Mouse (Mus musculus): ENCODE measurements at regions not wholly inside any gene's neighbourhood (a gene's known extent, or its start where the extent isn't known, plus 50 kb on each side); places are given as distances from the start of the nearest gene placed in this dataset.

- no peak overlapping the region for H3K4me3 ChIP-seq (ENCODE audit: low read depth, low read length)
- H3K27ac ChIP-seq (ENCODE audit: low read depth, low read length), result no peak overlapping the region
- no peaks in the 10 kb centered on the region for H3K36me3 ChIP-seq (ENCODE audit: control insufficient read depth, insufficient read depth, low read length)
- WGBS, result 42% methylated on average over 7 of the region's 7 CpGs
- H3K27me3 ChIP-seq (ENCODE audit: control insufficient read depth, insufficient read depth, low read length), result no peaks in the 10 kb centered on the region
- no peak overlapping the region for H3K4me2 ChIP-seq (ENCODE audit: low read depth, low read length)
- no peak for ATAC-seq (ENCODE audit: low read depth)
- no peaks in the 10 kb centered on the region for H3K4me1 ChIP-seq (ENCODE audit: control insufficient read depth, insufficient read depth, low read length)
- H3K9me3 ChIP-seq (ENCODE audit: control insufficient read depth, low read length), result no peaks in the 10 kb centered on the region
- H3K9ac ChIP-seq (replicated peaks; ENCODE audit: low read depth, low read length), result no peak overlapping the region
Measured at GRCm38 (mm10) chr10:15791473-15792269, 1073.7 kb upstream of the Gje1 start.

- Histone ChIP-seq H3K9me3 (ENCODE audit: control insufficient read depth, low read length) (no peaks in the 10 kb centered on the region), H3K36me3 (ENCODE audit: control insufficient read depth, insufficient read depth, low read length) (no peaks in the 10 kb centered on the region), H3K4me3 (ENCODE audit: low read depth, low read length) (no peak overlapping the region), H3K27ac (ENCODE audit: low read depth, low read length) (peak overlapping the region; percentile 24; the same call in 1 of the 2 replicates), H3K27me3 (ENCODE audit: control insufficient read depth, insufficient read depth, low read length) (no peaks in the 10 kb centered on the region), H3K4me2 (ENCODE audit: low read depth, low read length) (0 out of 2 replicates have a peak overlapping the region, but pooled peaks have one; percentile 21), H3K4me1 (ENCODE audit: control insufficient read depth, insufficient read depth, low read length) (no peaks in the 10 kb centered on the region), H3K9ac (replicated peaks; ENCODE audit: low read depth, low read length) (no peak overlapping the region)
- peak; percentile 69; the same call in 1 of the 2 replicates for ATAC-seq (ENCODE audit: low read depth)
- 59% methylated on average over 6 of the region's 6 CpGs for WGBS
Measured at GRCm38 (mm10) chr10:15759983-15760723, 1042.1 kb upstream of the Gje1 start.

GRCm38 (mm10) chr10:15759576-15759975 is 1041.6 kb upstream of the Gje1 start:
- no peaks in the 10 kb centered on the region for H3K4me1 ChIP-seq (ENCODE audit: control insufficient read depth, insufficient read depth, low read length)
- H3K27me3 ChIP-seq (ENCODE audit: control insufficient read depth, insufficient read depth, low read length), result no peaks in the 10 kb centered on the region
- 53% methylated on average over 3 of the region's 3 CpGs for whole genome bisulfite sequencing
- H3K36me3 ChIP-seq (ENCODE audit: control insufficient read depth, insufficient read depth, low read length), result no peaks in the 10 kb centered on the region
- ATAC-seq (ENCODE audit: low read depth), result no peak; the same call in 1 of the 2 replicates
- no peak overlapping the region for H3K9ac ChIP-seq (replicated peaks; ENCODE audit: low read depth, low read length)
- H3K4me3 ChIP-seq (ENCODE audit: low read depth, low read length), result no peak overlapping the region
- no peaks in the 10 kb centered on the region for H3K9me3 ChIP-seq (ENCODE audit: control insufficient read depth, low read length)
- H3K4me2 ChIP-seq (ENCODE audit: low read depth, low read length), result no peak overlapping the region
- H3K27ac ChIP-seq (ENCODE audit: low read depth, low read length), result no peak overlapping the region

- Histone ChIP-seq H3K4me2 (ENCODE audit: low read depth, low read length) (no peak overlapping the region), H3K9me3 (ENCODE audit: control insufficient read depth, low read length) (no peaks in the 10 kb centered on the region), H3K36me3 (ENCODE audit: control insufficient read depth, insufficient read depth, low read length) (no peaks in the 10 kb centered on the region), H3K4me3 (ENCODE audit: low read depth, low read length) (no peak overlapping the region), H3K9ac (replicated peaks; ENCODE audit: low read depth, low read length) (no peak overlapping the region), H3K27me3 (ENCODE audit: control insufficient read depth, insufficient read depth, low read length) (no peaks in the 10 kb centered on the region), H3K4me1 (ENCODE audit: control insufficient read depth, insufficient read depth, low read length) (no peaks in the 10 kb centered on the region), H3K27ac (ENCODE audit: low read depth, low read length) (no peak overlapping the region)
- no peak for ATAC-seq (ENCODE audit: low read depth)
- 79% methylated on average over 1 of the region's 1 CpGs for WGBS
Measured at GRCm38 (mm10) chr10:15757503-15757902, 1039.5 kb upstream of the Gje1 start.

- H3K4me3 ChIP-seq (ENCODE audit: low read depth, low read length), result no peak overlapping the region
- WGBS, result 81% methylated on average over 1 of the region's 1 CpGs
- no peak overlapping the region for H3K27ac ChIP-seq (ENCODE audit: low read depth, low read length)
- H3K9ac ChIP-seq (replicated peaks; ENCODE audit: low read depth, low read length), result no peak overlapping the region
- H3K36me3 ChIP-seq (ENCODE audit: control insufficient read depth, insufficient read depth, low read length), result no peaks in the 10 kb centered on the region
- no peak overlapping the region for H3K4me2 ChIP-seq (ENCODE audit: low read depth, low read length)
- no peaks in the 10 kb centered on the region for H3K27me3 ChIP-seq (ENCODE audit: control insufficient read depth, insufficient read depth, low read length)
- H3K4me1 ChIP-seq (ENCODE audit: control insufficient read depth, insufficient read depth, low read length), result no peaks in the 10 kb centered on the region
- no peak for ATAC-seq (ENCODE audit: low read depth)
- no peaks in the 10 kb centered on the region for H3K9me3 ChIP-seq (ENCODE audit: control insufficient read depth, low read length)
Measured at GRCm38 (mm10) chr10:15746866-15747265, 1028.9 kb upstream of the Gje1 start.

- H3K4me2 ChIP-seq (ENCODE audit: low read depth, low read length), result no peak overlapping the region
- WGBS, result 88% methylated on average over 3 of the region's 3 CpGs
- H3K4me3 ChIP-seq (ENCODE audit: low read depth, low read length), result no peak overlapping the region
- H3K27me3 ChIP-seq (ENCODE audit: control insufficient read depth, insufficient read depth, low read length), result no peaks in the 10 kb centered on the region
- H3K4me1 ChIP-seq (ENCODE audit: control insufficient read depth, insufficient read depth, low read length), result no peaks in the 10 kb centered on the region
- no peaks in the 10 kb centered on the region for H3K36me3 ChIP-seq (ENCODE audit: control insufficient read depth, insufficient read depth, low read length)
- no peaks in the 10 kb centered on the region for H3K9me3 ChIP-seq (ENCODE audit: control insufficient read depth, low read length)
- no peak overlapping the region for H3K27ac ChIP-seq (ENCODE audit: low read depth, low read length)
- no peak overlapping the region for H3K9ac ChIP-seq (replicated peaks; ENCODE audit: low read depth, low read length)
- ATAC-seq (ENCODE audit: low read depth), result no peak
Measured at GRCm38 (mm10) chr10:15738630-15739029, 1020.6 kb upstream of the Gje1 start.

- Histone ChIP-seq H3K36me3 (ENCODE audit: control insufficient read depth, insufficient read depth, low read length) (no peaks in the 10 kb centered on the region), H3K9ac (replicated peaks; ENCODE audit: low read depth, low read length) (no peak overlapping the region), H3K27me3 (ENCODE audit: control insufficient read depth, insufficient read depth, low read length) (no peaks in the 10 kb centered on the region), H3K4me2 (ENCODE audit: low read depth, low read length) (no peak overlapping the region), H3K9me3 (ENCODE audit: control insufficient read depth, low read length) (no peaks in the 10 kb centered on the region), H3K4me1 (ENCODE audit: control insufficient read depth, insufficient read depth, low read length) (no peaks in the 10 kb centered on the region), H3K4me3 (ENCODE audit: low read depth, low read length) (no peak overlapping the region), H3K27ac (ENCODE audit: low read depth, low read length) (no peak overlapping the region)
- ATAC-seq (ENCODE audit: low read depth), result no peak
- 97% methylated on average over 1 of the region's 1 CpGs for WGBS
Measured at GRCm38 (mm10) chr10:15731318-15731717, 1013.3 kb upstream of the Gje1 start.

- no peaks in the 10 kb centered on the region for H3K36me3 ChIP-seq (ENCODE audit: control insufficient read depth, insufficient read depth, low read length)
- WGBS, result 89% methylated on average over 2 of the region's 2 CpGs
- ATAC-seq (ENCODE audit: low read depth), result no peak
Measured at GRCm38 (mm10) chr10:15697946-15698345, 979.9 kb upstream of the Gje1 start.

GRCm38 (mm10) chr10:15697050-15697449 is 979.0 kb upstream of the Gje1 start:
- H3K27ac ChIP-seq (ENCODE audit: low read depth, low read length), result no peak overlapping the region
- no peak overlapping the region for H3K4me2 ChIP-seq (ENCODE audit: low read depth, low read length)
- H3K27me3 ChIP-seq (ENCODE audit: control insufficient read depth, insufficient read depth, low read length), result no peaks in the 10 kb centered on the region
- H3K9ac ChIP-seq (replicated peaks; ENCODE audit: low read depth, low read length), result no peak overlapping the region
- ATAC-seq (ENCODE audit: low read depth), result no peak
- no peak overlapping the region for H3K4me3 ChIP-seq (ENCODE audit: low read depth, low read length)
- no peaks in the 10 kb centered on the region for H3K4me1 ChIP-seq (ENCODE audit: control insufficient read depth, insufficient read depth, low read length)
- no peaks in the 10 kb centered on the region for H3K36me3 ChIP-seq (ENCODE audit: control insufficient read depth, insufficient read depth, low read length)
- 81% methylated on average over 1 of the region's 1 CpGs for WGBS
- no peaks in the 10 kb centered on the region for H3K9me3 ChIP-seq (ENCODE audit: control insufficient read depth, low read length)

More at GRCm38 (mm10) chr10:15697946-15698345, 979.9 kb upstream of the Gje1 start:
- no peak overlapping the region for H3K4me2 ChIP-seq (ENCODE audit: low read depth, low read length)
- H3K9ac ChIP-seq (replicated peaks; ENCODE audit: low read depth, low read length), result no peak overlapping the region
- H3K27me3 ChIP-seq (ENCODE audit: control insufficient read depth, insufficient read depth, low read length), result no peaks in the 10 kb centered on the region
- H3K27ac ChIP-seq (ENCODE audit: low read depth, low read length), result no peak overlapping the region
- no peak overlapping the region for H3K4me3 ChIP-seq (ENCODE audit: low read depth, low read length)
- no peaks in the 10 kb centered on the region for H3K9me3 ChIP-seq (ENCODE audit: control insufficient read depth, low read length)
- H3K4me1 ChIP-seq (ENCODE audit: control insufficient read depth, insufficient read depth, low read length), result no peaks in the 10 kb centered on the region

Measured in neural tube, embryonic 14.5 days (tissue).